Mouse (Mus musculus) frontal cortex, postnatal 36 days (tissue): ENCODE results near the gene Tubb2a.

Experiments used
- DNase-seq, 2 experiments: peaks; one replicate each; pipeline ENCODE4 v3.0.0; 2022; ENCODE audit warnings: low spot score in 2 of 2

Tubb2a gene

DNA sequence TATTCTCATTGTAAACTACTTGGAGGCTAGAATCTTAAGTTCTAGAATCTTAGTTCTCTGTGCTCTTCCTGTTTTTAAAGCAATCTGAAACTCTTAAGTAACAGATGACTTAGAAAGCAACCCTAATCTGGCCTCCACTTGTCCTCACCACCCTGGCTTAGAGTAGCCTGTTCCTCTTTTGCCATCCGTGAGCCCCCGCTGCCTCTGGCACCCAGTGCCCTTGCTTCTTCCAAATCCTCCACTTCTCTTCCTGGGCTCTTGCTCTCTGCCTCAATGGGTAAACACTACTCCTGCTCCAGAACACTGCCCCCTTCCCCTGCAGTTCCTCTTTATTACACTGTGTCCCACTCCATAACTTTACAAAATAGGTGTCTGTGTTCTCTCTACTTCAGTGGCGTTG lies 26.1 kb downstream of the Tubb2a start:
- no peak for DNase-seq

DNA sequence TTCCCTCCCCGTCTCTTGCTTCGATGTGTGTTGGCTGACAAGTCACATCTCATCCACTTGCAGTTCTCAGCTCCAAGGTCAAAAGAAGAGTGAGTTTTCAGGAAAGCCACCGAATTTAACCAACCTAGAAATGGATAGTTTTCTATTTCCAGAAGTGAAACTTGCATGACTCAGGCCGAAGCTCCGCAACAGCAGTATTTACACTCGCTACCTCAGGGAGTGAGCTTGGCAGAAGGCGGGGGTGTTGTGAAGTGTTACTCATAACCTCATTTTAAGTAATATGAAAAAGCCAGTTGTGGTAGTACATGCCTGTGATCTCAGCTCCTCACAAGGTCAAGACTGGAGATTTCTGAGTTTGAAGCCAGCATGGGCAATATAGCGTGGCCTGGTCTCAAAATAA lies 27.3 kb downstream of the Tubb2a start:
- DNase-seq, result peak; percentile 54 to 77

DNA sequence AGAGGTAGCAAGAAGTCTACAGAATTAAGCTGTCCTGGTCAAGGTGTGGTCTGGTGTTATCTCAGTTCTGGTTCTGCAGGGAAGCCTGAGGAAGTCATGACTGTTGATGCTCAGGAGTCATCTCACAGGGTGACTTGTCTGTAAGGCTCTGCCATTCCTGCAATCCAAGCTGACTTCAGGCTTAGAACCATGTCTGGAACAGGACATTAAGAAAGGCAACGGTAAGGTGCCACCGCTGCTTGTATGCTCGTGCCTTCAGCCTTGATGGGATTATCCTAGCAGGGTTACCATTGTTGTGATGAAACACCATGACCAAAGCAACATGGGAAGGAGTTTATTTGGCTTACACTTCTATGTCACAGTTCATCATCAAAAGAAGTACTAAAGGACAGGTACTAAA lies 30.3 kb downstream of the Tubb2a start:
- no peak for DNase-seq

DNA sequence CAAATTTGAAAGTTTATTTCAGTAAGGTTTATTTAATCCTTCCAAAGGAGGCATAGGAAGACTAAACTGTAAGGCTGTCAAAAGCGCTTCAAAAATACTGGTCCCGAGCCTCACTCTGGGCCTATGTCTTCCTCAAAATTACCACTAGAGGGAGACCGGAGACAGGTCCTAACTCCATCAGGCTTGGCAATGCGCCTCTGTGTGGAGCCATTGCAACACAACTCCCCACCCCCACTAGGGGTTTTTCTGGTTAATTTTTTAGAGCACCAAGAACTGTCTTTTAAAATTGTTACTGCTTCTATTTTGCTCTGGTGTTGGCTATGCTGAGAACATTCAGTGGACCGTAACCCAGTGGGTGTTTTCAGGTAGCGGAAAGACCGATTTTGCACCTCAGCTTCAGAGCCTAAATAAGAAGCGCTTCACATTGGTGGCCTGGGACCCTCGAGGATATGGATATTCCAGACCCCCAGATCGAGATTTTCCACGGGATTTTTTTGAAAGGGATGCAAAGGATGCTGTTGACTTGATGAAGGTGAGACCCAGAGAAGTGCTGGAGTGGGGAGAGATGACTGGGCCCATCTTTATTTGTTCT lies 31.3 kb downstream of the Tubb2a start:
- peak; percentile 62 to 89 for DNase-seq

DNA sequence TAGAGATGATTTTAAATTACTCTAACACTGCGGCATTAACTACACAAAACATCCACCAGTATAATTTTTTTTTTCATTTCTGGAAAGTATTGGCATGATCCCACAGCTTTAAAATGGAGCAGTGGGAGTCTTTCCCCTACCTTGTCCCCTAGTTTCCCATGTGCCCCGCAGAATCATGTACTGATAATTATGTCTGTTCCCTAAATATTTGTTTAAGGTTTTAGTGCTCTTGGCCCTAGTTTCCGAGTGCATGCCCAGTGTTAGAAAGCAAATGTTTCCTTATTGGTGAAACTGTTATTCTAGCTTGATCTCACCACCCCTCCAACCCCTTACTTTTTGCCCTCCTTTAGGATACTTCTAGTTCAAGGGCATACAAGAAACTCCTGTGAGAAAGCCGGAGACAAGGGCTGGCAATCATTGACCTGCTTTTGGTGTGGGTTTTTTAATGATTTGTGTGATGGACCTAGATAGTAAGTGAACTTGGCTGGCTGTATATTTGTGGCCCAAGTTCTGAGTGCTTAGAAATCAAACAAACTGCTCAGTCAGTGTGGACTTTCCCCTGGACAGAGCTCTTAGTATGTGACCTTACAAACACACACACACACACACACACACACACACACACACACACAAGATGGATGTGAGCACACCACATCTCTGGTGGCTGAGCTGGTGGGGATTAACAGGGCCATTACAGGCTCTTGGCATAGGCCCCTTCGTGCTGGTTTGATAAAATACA lies 32.1 kb downstream of the Tubb2a start:
- DNase-seq, result no peak

DNA sequence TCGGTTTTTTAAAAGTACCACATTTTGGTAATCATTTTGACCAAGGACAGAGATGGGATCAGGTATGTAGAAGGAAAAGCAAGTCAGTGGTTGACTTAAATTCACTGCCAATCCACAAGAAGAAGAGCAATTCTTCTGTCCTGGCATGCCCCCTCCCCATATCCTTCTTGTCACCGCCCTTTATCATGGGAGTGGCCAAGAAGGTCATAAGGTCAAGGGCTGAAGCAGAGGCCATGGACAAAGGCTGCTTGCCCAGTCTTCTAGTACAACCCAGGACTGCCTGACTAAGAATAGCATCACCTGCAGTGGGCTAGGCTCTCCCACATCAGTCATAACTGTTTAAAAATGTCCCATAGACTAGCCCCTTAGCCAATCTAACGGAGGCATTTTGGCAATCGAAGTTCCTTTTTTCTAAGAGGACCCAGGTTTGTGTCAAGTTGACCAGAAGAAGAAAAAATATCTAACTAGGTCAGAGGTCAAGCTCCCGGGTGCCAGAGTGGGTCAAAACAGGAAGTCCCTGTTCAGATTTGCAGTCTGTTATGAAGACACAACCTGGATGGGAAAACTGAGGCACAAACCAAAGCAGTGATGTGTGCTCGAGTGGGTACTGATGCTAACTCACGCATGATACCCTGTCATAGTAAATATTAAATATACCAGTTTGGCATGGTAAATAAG lies 34.0 kb downstream of the Tubb2a start:
- no peak for DNase-seq

DNA sequence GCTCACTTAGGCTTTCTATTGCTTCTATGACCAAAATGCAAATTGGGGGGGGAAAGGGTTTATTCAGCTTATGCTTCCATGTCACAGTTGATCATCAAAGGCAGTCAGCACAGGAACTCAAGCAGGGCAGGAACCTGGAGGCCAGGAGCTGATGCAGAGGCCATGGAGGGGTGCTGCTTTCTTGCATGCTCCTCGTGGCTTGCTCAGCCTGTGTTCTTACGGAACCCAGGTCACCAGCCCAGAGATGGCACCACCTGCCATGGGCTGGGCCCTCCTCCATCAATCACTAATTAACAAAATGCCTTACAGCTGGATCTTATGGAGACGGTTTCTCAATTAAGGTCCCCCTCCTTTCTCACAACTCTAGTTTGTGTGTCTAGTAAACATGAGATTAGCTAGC lies 37.7 kb downstream of the Tubb2a start:
- no peak for DNase-seq

DNA sequence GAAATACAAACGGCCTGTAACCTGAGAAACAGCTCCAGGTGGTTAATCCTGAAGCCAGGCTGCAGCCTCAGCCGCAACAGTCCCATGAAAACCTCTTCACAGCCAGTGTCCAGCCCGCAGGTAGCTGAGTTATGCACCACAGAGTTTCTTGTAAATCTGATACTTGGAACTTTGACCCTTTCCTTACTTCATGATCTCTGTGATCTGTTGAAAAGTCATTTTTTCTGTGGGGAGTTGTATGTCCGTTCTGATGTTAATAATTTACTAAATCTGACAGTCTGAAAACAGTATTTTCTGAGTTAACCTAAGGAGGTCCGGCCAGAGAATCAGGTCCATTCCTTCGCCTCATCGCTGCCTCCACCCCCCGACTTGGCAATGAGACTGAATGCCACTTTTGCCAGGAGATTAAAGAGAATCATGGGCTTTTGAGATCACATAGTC lies 38.9 kb downstream of the Tubb2a start:
- no peak for DNase-seq

DNA sequence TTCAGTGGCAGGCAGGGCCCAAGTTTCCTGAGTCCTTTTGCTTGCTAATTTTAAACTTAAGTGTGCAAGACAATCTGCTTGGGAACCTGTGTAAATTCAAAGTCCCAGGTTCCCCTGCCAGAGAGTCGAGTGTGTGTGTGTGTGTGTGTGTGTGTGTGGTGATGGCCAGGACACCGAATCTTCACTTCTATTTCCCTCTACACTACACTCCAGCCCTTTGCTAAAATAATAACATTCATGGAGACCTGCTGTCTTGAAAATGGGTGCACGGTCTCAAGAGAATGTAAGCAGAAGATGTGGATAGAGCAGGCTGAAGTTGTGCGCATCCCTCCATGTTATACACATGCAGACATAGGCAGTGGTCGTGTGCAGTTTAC lies 39.8 kb downstream of the Tubb2a start:
- no peak for DNase-seq

DNA sequence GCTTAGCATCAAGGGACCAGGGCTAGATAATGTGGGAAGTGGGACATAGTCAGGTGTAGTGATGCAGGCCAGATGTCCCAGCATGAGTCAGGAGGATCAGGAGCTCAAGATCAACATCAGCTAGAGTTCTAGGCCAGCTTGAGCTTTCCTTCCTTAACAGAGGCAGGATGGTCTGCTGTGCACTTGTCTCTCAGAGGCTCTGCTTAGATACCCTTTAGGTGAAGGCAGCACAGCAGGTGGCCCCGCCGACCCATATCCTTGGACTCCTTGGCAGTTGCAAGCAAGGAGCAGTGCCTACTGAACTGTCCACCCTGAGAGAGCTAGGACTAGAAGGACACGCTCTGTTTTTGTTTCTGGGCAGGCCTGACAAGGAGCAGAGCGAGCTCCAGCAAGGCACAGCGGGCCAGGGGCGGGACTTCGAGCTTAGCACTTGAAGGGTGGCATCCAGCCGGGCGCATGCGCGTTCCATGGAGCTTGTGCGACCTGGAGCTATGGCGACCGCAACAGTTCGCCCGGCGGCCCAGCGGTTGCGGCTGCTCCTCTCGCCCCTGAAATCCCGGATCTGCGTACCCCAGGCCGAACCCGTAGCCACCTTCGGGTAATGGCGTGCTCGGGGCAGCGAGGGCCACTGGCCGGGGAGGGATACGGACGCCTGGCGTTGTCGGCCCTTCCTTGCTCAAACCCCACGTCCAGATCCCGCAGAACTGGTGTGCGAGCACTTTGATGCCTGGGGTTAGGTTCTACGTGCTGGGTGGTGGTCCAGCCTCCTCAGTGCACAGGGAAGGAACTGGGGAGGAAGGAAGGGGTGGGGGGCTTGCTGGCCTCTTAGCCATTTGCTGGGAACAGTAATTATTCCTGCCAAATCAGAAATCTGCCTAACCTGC lies 40.4 kb downstream of the Tubb2a start, which contains the start of gene Bphl:
Gene Bphl, plus strand, starts transcription at position 426 of the 884 bp plus-strand sequence.
- DNase-seq, result peak; percentile 94

DNA sequence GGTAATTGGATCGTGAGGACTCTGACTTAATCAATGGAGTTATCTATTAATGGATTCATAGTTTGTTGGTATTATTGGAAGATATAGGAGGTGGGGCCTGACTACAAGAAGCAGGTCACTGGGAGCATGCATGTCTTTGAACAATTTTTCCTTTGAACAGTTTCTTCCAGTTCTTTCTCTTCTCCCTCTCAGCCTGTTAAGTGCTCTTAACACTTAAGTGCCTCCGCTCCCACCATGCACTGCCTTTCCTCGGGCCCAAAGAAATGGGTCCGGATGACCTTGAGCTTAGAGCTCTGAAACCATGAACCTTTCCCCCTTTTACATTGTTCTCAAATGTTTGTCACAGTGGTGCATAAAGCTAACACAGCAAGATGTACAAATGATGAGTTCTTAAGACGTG lies 41.1 kb downstream of the Tubb2a start:
- DNase-seq, result no peak

DNA sequence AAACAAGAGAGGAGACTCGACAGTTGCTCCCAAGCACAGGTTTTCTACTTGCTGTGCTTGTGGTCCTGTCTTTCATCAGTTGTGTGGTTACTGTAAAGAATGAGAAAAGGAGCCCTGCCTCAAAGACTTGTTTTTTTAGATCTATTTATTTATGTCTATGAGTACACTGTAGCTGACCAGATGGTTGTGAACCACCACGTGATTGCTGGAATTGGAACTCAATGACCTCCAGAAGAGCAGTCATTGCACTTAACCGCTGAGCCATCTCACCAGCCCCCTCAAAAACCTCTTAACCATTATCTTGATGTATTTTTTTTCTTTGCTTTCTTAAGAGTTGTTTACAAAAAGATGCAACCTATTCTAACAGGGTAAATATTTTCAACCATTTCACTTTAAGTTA lies 42.4 kb downstream of the Tubb2a start:
- DNase-seq, result no peak

DNA sequence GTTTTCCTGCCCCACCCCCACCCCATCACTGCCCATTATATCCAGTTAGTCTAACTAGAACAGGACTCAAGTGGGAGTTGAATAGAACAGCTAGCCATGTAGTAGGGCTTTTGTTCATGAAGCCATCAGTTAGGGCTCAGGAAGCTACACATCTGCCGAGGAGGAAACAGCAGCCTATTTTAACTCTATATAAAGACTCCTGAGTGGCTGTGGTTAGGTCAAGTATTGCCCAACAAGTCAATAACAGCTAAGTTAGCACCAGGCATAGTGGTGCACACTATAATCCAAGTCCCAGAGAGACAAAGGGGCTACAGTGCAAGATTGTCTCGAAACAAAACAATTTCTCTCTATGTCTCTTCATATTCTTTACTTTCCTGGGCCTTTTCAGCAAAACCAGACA lies 45.8 kb downstream of the Tubb2a start:
- DNase-seq, result no peak
